Mouse (Mus musculus) left cerebral cortex, postnatal 10 days (tissue): ENCODE measurements around the gene Ntsr1. TPM values are rescaled to one million over a fixed set of nuclear protein-coding genes. Genes with fewer than 3 reads are reported as not detected.

Experiments
- DNase-seq, 2 experiments: peaks; one replicate each; pipeline ENCODE4 v3.0.0; 2021 to 2022; ENCODE audit warnings: low spot score in 2 of 2, mixed read lengths in 1 of 2; ENCODE audit errors: extremely low spot score in 1 of 2
- intact Hi-C: fragments of 180-260 bp; cut with DNase I; formaldehyde crosslinking; loops from one replicate; pipeline ENCODE4 v1.15.1; 2025
- total RNA-seq, 2 experiments: library from RNA; stranded (reverse); gene quantifications; 2 replicates each; pipeline ENCODE4 v1.2.3; 2021

Ntsr1 gene
- total RNA-seq, 2 experiments from 2014 or later: 27.3 to 29.2 TPM

DNA sequence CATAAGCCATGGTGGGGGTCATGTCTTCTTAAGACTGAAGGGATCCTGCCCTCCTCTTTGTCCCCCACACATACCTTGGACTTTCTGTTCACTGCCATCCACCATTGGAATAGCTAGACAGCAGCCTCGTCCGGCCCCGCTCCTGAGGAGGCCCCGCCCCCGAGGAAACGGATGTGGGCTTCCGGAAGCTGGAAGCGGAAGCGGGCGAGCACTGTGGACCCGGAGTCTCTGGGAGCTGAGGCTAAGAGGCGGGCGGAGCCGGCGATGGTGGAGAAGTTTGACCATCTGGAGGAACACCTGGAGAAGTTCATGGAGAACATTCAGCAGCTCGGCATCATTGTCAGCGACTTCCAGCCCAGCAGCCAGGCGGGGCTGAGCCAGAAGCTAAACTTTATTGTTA lies 45.3 kb downstream of the Ntsr1 start:
- DNase-seq: no peak
- intact Hi-C loops: loop anchor here (5.0 kb wide), 1 partner anchor 43 kb away; no protein-coding TSS in a partner anchor

DNA sequence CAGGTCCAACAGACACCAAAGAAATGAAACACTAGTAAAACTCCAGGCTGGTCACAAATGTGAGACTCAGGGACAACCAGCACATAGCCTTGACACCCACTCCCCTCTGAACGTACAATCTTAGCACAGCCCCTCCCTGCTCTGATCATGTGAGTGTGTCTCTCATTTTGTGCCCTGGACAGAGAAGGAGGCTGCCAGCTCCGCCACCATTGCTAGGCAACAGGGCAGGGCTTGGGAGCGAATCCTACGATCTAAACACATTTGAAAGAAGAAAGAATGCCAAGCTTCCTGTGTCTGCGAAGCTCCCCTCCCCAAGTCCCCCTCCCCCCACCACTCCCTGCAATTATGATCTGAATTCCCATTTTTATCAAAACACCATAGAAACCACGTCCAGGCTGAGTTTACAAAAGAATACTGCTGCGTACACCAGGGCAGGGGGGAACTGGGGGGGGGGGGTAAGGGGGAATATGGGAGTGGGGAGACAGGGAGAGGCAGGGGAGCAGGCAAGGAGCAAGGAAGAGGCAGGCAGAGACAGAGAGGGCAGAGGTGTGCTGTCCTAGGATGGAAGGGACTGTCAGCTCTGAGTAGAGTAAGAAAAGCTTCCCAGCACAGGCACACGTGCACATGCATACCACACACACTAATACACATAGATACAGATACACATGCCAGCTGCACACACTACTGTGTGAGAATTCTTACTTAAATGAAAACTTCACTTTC lies 47.8 kb downstream of the Ntsr1 start:
- DNase-seq: peak in 1 of 2 experiments; percentile 54
- intact Hi-C loops: loop anchor here (5.0 kb wide), 1 partner anchor 45 kb away; no protein-coding TSS in a partner anchor

DNA sequence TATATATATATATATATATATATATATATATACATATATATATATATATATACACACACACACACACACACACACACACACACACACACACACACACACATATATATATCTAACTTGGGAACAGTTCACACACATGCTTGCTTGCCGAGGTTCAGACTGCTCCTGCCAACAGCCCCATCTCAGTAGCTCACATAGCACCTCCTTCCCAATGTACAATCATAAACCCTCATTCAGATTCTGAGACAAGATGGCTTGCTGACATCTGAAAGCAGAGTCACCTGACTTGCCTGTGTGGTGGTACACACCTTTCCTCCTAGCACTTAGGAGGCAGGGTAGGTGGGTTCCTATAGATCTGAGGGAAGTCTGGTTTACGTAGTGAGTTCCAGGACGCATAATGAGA lies 52.6 kb downstream of the Ntsr1 start:
- intact Hi-C loops: no loop called here
- peak in 1 of 2 experiments; percentile 52 for DNase-seq

DNA sequence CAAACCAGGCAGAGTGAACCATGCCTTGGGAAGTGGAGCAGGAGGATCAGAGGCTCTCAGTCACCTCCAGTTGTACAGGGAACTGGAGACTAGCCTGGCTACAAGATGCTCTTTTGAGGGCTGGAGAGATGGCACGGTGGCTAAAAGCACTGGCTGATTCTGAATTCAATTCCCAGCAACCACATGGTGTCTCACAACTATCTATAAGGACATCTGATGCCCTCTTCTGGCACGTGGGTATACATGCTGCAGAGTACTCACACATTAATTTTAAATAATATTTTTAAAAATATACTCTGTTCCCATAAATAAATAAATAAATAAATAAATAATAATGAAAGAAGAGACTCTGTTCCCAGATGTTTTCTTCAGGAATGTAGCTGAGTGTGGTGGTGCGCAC lies 55.4 kb downstream of the Ntsr1 start:
- no peak for DNase-seq

GRCm38 (mm10) chr2:180556470-180556869 lies 56.7 kb downstream of the Ntsr1 start:
- no peak for DNase-seq
- intact Hi-C loops: loop anchor here (5.0 kb wide), 1 partner anchor 84 kb away; no protein-coding TSS in a partner anchor

More for the DNA sequence above, 55.4 kb downstream of the Ntsr1 start:
- intact Hi-C loops: loop anchor here (5.0 kb wide), 1 partner anchor 83 kb away; no protein-coding TSS in a partner anchor

- intact Hi-C loops: no loop called here
- DNase-seq: no peak
Measured at GRCm38 (mm10) chr2:180560245-180560644, 60.5 kb downstream of the Ntsr1 start.

DNA sequence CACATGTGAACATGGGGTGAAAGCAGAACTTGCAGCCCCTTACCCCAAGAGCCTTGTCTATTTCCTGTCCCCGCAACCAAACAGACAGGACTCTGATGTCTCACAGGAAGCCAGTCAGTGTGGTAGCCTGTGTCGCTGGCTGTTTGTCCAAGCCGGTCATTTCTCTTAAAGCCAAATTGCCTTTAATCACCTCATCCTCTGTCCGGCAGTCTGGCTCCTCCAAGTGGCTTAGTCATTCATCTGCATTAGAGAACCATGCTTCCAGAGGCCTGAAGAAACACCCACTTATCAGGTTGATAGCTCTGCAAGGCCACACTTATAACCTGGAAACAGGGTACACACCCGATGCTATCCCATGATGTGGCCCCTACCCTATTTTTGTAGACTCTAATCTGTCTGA lies 62.4 kb downstream of the Ntsr1 start:
- DNase-seq: no peak
- intact Hi-C loops: no loop called here

GRCm38 (mm10) chr2:180563296-180563695 lies 63.5 kb downstream of the Ntsr1 start:
- no peak for DNase-seq
- intact Hi-C loops: no loop called here

DNA sequence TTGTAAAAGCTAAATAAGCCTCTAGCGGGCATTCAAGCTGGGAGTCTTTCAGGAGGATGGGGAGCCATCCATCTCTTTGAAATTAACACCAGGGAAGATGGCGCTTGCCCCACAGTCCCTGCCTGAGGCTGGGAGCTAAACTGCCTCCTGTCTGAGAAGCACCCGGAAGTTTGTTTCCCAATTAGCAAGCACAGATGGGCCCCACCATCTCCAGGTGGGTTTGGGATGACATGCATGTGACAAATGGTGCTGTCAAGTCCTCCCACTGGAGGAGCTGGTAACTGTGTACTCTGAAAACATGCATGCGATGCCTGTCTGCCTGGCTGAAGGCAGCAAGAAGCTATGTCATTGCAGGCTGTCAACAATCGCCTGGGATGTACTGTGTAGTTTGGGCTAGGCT lies 64.1 kb downstream of the Ntsr1 start:
- intact Hi-C loops: no loop called here
- no peak for DNase-seq

GRCm38 (mm10) chr2:180566240-180566913 lies 66.6 kb downstream of the Ntsr1 start:
- intact Hi-C loops: no loop called here
- no peak for DNase-seq

GRCm38 (mm10) chr2:180569028-180569643 lies 69.4 kb downstream of the Ntsr1 start:
- intact Hi-C loops: no loop called here
- peak in 1 of 2 experiments; percentile 47 for DNase-seq

DNA sequence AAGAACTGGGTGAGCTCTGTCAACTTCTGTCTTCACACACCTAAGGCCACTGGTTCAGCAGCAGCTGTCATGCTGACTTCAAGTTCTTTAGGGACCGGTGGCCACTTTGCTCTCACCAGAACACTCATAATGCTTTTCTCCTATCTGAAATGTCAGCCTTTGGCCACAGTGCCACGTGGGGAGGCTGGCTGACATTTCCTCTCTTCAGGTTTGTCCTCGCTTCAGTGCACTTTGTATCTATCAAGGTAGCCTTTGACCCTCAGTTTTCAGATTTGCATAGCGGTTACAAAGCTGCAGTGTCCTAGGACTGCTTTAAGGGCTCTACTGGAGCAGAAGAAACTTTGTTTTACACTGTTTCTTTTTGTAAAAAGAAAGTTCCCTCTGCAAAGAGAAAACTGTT lies 76.7 kb downstream of the Ntsr1 start:
- intact Hi-C loops: loop anchor here (10.0 kb wide), 1 partner anchor 222 kb away; no protein-coding TSS in a partner anchor
- no peak for DNase-seq

DNA sequence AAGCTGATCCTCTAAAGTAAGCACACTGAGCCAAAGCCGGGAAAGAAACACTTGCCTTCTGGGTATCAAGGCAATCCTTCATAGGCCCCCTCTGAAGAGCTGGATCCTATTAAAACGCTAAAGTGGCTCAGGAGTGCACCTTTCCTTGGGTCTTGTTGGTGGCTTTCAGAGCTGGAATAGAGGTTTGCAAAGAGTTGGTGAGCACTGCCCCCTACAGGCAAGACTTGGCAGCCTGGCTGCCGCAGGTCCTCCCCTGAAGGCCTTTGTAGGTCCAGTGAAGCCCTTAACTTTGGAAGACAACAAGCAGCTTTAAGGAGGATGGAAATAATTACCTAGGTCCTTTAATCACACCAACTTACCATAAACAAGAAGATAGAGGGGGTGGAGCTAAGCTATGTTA lies 78.9 kb downstream of the Ntsr1 start:
- peak in 1 of 2 experiments; percentile 70 for DNase-seq
- intact Hi-C loops: loop anchor here (1.0 to 10.0 kb wide), 3 partner anchors 106 to 302 kb away; no protein-coding TSS in a partner anchor

GRCm38 (mm10) chr2:180581002-180581401 lies 81.2 kb downstream of the Ntsr1 start, which contains the start of gene Mrgbp:
Gene Mrgbp (plus strand): TSS chr2:180581304.
- no peak for DNase-seq
- intact Hi-C loops: loop anchor here (5.0 kb wide), 2 partner anchors 166 to 196 kb away; partner anchors contain the start of gene Bhlhe23

GRCm38 (mm10) chr2:180582481-180583153 lies 82.8 kb downstream of the Ntsr1 start:
- intact Hi-C loops: loop anchor here (5.0 kb wide), 2 partner anchors 165 to 195 kb away; partner anchors contain the start of gene Bhlhe23

DNA sequence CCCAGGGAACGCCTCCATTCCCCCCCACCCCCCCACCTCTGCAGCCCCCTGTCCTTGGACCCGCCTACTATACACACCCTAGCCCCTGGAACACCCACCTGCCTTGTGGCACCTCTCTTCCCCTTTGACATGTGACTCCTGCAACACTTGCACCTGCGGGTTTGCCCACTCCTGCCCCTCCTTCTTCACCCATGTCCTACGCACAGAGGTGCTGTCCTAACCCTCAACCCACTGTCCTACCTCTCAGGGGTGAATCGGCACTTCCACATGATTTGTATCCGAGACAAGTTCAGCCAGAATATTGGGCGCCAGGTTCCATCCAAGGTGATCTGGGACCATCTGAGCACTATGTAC lies 83.4 kb downstream of the Ntsr1 start:
- intact Hi-C loops: loop anchor here (5.0 kb wide), 2 partner anchors 164 to 194 kb away; partner anchors contain the start of gene Bhlhe23
- no peak for DNase-seq

More at GRCm38 (mm10) chr2:180582481-180583153, 82.8 kb downstream of the Ntsr1 start:
- DNase-seq: peak; percentile 90 to 97

- intact Hi-C loops: no loop called here
- no peak for DNase-seq
Measured at GRCm38 (mm10) chr2:180588736-180589122, 89.0 kb downstream of the Ntsr1 start.

GRCm38 (mm10) chr2:180589123-180589831 lies 89.5 kb downstream of the Ntsr1 start, which contains the start of gene Ogfr:
Gene Ogfr (plus strand): TSS chr2:180589245.
- peak; percentile 69 to 91 for DNase-seq
- intact Hi-C loops: no loop called here
